Mouse (Mus musculus) heart, embryonic 11.5 days (tissue): Measurements from ENCODE around the gene Atf6. TPM values are rescaled to one million over a fixed set of nuclear protein-coding genes. Genes with fewer than 3 reads are reported as not detected.

ENCODE experiments used
- ATAC-seq: fragments of 200-750 bp; cut with Nextera tagmentation; replicated peaks from 2 replicates; pipeline ENCODE4 v1.8.0; 2017; ENCODE audit warnings: moderate library complexity; ENCODE audit not compliant: insufficient number of reproducible peaks, low FRiP score, low TSS enrichment
- H3K27ac ChIP-seq: fragments of 300-500 bp; sonication (generic); 2 replicates; pipeline ENCODE4 v1.5.1; 2014; ENCODE audit warnings: mild to moderate bottlenecking, low read depth, low read length
- H3K27me3 ChIP-seq: fragments of 300-500 bp; sonication (generic); 2 replicates; pipeline ENCODE4 v1.6.1; 2014; ENCODE audit warnings: mild to moderate bottlenecking, low read length, mixed read lengths; ENCODE audit not compliant: control insufficient read depth, insufficient read depth
- H3K36me3 ChIP-seq: fragments of 300-500 bp; sonication (generic); 2 replicates; pipeline ENCODE4 v1.6.1; 2014; ENCODE audit warnings: mild to moderate bottlenecking, low read length, moderate library complexity, mixed read lengths; ENCODE audit not compliant: control insufficient read depth, insufficient read depth
- H3K4me1 ChIP-seq: fragments of 300-500 bp; sonication (generic); 2 replicates; pipeline ENCODE4 v1.6.1; 2014; ENCODE audit warnings: low read length; ENCODE audit not compliant: control insufficient read depth, insufficient read depth
- H3K4me2 ChIP-seq: fragments of 300-500 bp; sonication (generic); 2 replicates; pipeline ENCODE4 v1.6.1; 2014; ENCODE audit warnings: mild to moderate bottlenecking, moderate library complexity
- H3K4me3 ChIP-seq: fragments of 300-500 bp; sonication (generic); 2 replicates; pipeline ENCODE4 v1.5.1; 2014; ENCODE audit warnings: low read depth, low read length
- H3K9ac ChIP-seq: fragments of 300-500 bp; sonication (generic); 2 replicates; pipeline ENCODE4 v1.6.1; 2014; ENCODE audit warnings: mild to moderate bottlenecking, low read depth, low read length, moderate library complexity
- H3K9me3 ChIP-seq: fragments of 300-500 bp; sonication (generic); replicated peaks from 2 replicates; pipeline ENCODE4 v1.6.1; 2016; ENCODE audit warnings: low read length; ENCODE audit not compliant: control insufficient read depth
- WGBS: fragments of 180-500 bp; shearing (Covaris S2); extraction: QIAGEN DNeasy Blood & Tissue Kit; methylation state at CpG from one replicate; pipeline ENCODE4 v1.1.7; 2014; ENCODE audit not compliant: insufficient replicate concordance; 5-methylcytosine and 5-hydroxymethylcytosine counted together
- polyA plus RNA-seq: library from polyadenylated mRNA; unstranded; fragments of >200 nt; fragmentation: Nextera tagmentation; extraction: Ambion mirVana; gene quantifications from 2 replicates; pipeline ENCODE4 v1.2.1, GENCODE M21; 2014

Atf6 gene
- polyA plus RNA-seq, 1 experiment from 2014 or later: 13.7 TPM

GRCm38 (mm10) chr1:170731865-170732595, 135.5 kb downstream of the Atf6 start:
- 68% methylated on average over 11 of the region's 11 CpGs for WGBS
- Histone ChIP-seq H3K4me1 (peaks cover 11% of the 10 kb centered on the region; the same call in 1 of the 2 replicates), H3K4me3 (no peak overlapping the region), H3K9ac (no peak overlapping the region), H3K9me3 (no peaks in the 10 kb centered on the region), H3K4me2 (no peak overlapping the region), H3K27me3 (no peaks in the 10 kb centered on the region), H3K36me3 (no peaks in the 10 kb centered on the region), H3K27ac (0 out of 2 replicates have a peak overlapping the region, but pooled peaks have one; percentile 35)
- no peak for ATAC-seq

GRCm38 (mm10) chr1:170729267-170729962, 138.2 kb downstream of the Atf6 start:
- 0 out of 2 replicates have a peak, but pooled peaks cover 6% of the 10 kb centered on the region for H3K4me1 ChIP-seq
- no peak for ATAC-seq

GRCm38 (mm10) chr1:170728524-170728923, 139.0 kb downstream of the Atf6 start:
- no peak overlapping the region for H3K9ac ChIP-seq
- H3K27ac ChIP-seq: no peak overlapping the region
- H3K4me3 ChIP-seq: no peak overlapping the region
- no peak overlapping the region for H3K4me2 ChIP-seq
- no peak for ATAC-seq
- 0 out of 2 replicates have a peak, but pooled peaks cover 6% of the 10 kb centered on the region for H3K4me1 ChIP-seq
- H3K36me3 ChIP-seq: no peaks in the 10 kb centered on the region
- no peaks in the 10 kb centered on the region for H3K27me3 ChIP-seq
- 80% methylated on average over 6 of the region's 6 CpGs for WGBS
- H3K9me3 ChIP-seq: no peaks in the 10 kb centered on the region

More at GRCm38 (mm10) chr1:170729267-170729962, 138.2 kb downstream of the Atf6 start:
- no peaks in the 10 kb centered on the region for H3K9me3 ChIP-seq
- no peak overlapping the region for H3K4me3 ChIP-seq
- H3K27me3 ChIP-seq: no peaks in the 10 kb centered on the region
- H3K9ac ChIP-seq: no peak overlapping the region
- WGBS: 89% methylated on average over 8 of the region's 8 CpGs
- H3K36me3 ChIP-seq: no peaks in the 10 kb centered on the region
- H3K27ac ChIP-seq: no peak overlapping the region
- H3K4me2 ChIP-seq: no peak overlapping the region

GRCm38 (mm10) chr1:170721560-170721959, 146.0 kb downstream of the Atf6 start:
- Histone ChIP-seq H3K4me2 (no peak overlapping the region), H3K4me3 (no peak overlapping the region), H3K36me3 (no peaks in the 10 kb centered on the region), H3K27ac (no peak overlapping the region), H3K9ac (no peak overlapping the region), H3K4me1 (no peaks in the 10 kb centered on the region), H3K9me3 (no peaks in the 10 kb centered on the region), H3K27me3 (no peaks in the 10 kb centered on the region)
- WGBS: 73% methylated on average over 5 of the region's 5 CpGs
- ATAC-seq: no peak

GRCm38 (mm10) chr1:170718133-170718810, 149.3 kb downstream of the Atf6 start:
- no peaks in the 10 kb centered on the region for H3K36me3 ChIP-seq
- H3K4me2 ChIP-seq: no peak overlapping the region
- H3K27ac ChIP-seq: no peak overlapping the region
- H3K9me3 ChIP-seq: no peaks in the 10 kb centered on the region
- 85% methylated on average over 8 of the region's 8 CpGs for WGBS
- H3K4me3 ChIP-seq: no peak overlapping the region
- no peaks in the 10 kb centered on the region for H3K27me3 ChIP-seq
- H3K4me1 ChIP-seq: no peaks in the 10 kb centered on the region
- ATAC-seq: no peak
- H3K9ac ChIP-seq: no peak overlapping the region

GRCm38 (mm10) chr1:170717241-170717828, 150.2 kb downstream of the Atf6 start:
- 88% methylated on average over 3 of the region's 3 CpGs for WGBS
- Histone ChIP-seq H3K4me2 (no peak overlapping the region), H3K9ac (no peak overlapping the region), H3K9me3 (no peaks in the 10 kb centered on the region), H3K27me3 (no peaks in the 10 kb centered on the region), H3K4me3 (no peak overlapping the region), H3K36me3 (no peaks in the 10 kb centered on the region), H3K4me1 (no peaks in the 10 kb centered on the region), H3K27ac (no peak overlapping the region)
- no peak for ATAC-seq

GRCm38 (mm10) chr1:170711731-170712130, 155.8 kb downstream of the Atf6 start:
- Histone ChIP-seq H3K9me3 (no peaks in the 10 kb centered on the region), H3K4me3 (no peak overlapping the region), H3K27ac (no peak overlapping the region), H3K36me3 (peaks cover 4% of the 10 kb centered on the region; the same call in 1 of the 2 replicates), H3K4me1 (0 out of 2 replicates have a peak, but pooled peaks cover 4% of the 10 kb centered on the region), H3K4me2 (no peak overlapping the region), H3K9ac (no peak overlapping the region), H3K27me3 (no peaks in the 10 kb centered on the region)
- 94% methylated on average over 7 of the region's 7 CpGs for WGBS
- ATAC-seq: no peak

GRCm38 (mm10) chr1:170709969-170710368, 157.6 kb downstream of the Atf6 start:
- H3K4me1 ChIP-seq: 0 out of 2 replicates have a peak, but pooled peaks cover 4% of the 10 kb centered on the region
- no peak overlapping the region for H3K9ac ChIP-seq
- no peak overlapping the region for H3K4me2 ChIP-seq
- no peak overlapping the region for H3K4me3 ChIP-seq
- no peaks in the 10 kb centered on the region for H3K27me3 ChIP-seq
- H3K27ac ChIP-seq: no peak overlapping the region
- peaks cover 4% of the 10 kb centered on the region; the same call in 1 of the 2 replicates for H3K36me3 ChIP-seq
- no peak for ATAC-seq
- no peaks in the 10 kb centered on the region for H3K9me3 ChIP-seq
- 87% methylated on average over 3 of the region's 3 CpGs for WGBS
